Mouse (Mus musculus): Measurements from ENCODE around the gene Tsr2. TPM values are rescaled to one million over a fixed set of nuclear protein-coding genes. Genes with fewer than 3 reads are reported as not detected.

The Tsr2 gene
- 38.7 and 39.1 TPM in 2 replicates for polyA plus RNA-seq (2015; fragmentation: Nextera tagmentation; extraction: Ambion mirVana)

- Histone ChIP-seq H3K27ac (ENCODE audit: low read depth, low read length) (peak within 1 kb of the TSS; percentile 48; the same call in 1 of the 2 replicates), H3K4me3 (ENCODE audit: low read length) (peak within 1 kb of the TSS; percentile 68), H3K9ac (ENCODE audit: low read depth, low read length) (peak within 1 kb of the TSS; percentile 71), H3K9me3 (ENCODE audit: control insufficient read depth, low read length) (no peaks in the 10 kb centered on the region), H3K27me3 (replicated peaks; ENCODE audit: control insufficient read depth, insufficient read depth, low read length) (no peaks in the 10 kb centered on the region), H3K4me1 (ENCODE audit: control insufficient read depth, insufficient read depth, low read depth, low read length) (peaks cover 3% of the 10 kb centered on the region), H3K36me3 (ENCODE audit: control insufficient read depth, insufficient read depth, low read length) (no peaks in the 10 kb centered on the region), H3K4me2 (ENCODE audit: low read length) (peak within 1 kb of the TSS; percentile 60)
- 25% methylated on average over 32 of the region's 35 CpGs for WGBS
- peak; percentile 97 for ATAC-seq
Measured at GRCm38 (mm10) chrX:151096171-151097058, at the start of gene Tsr2. Tsr2 (minus strand) TSS chrX:151096543.

- Histone ChIP-seq H3K9me3 (ENCODE audit: control insufficient read depth, low read length) (no peaks in the 10 kb centered on the region), H3K27ac (ENCODE audit: low read depth, low read length) (no peak overlapping the region), H3K4me1 (ENCODE audit: control insufficient read depth, insufficient read depth, low read depth, low read length) (no peaks in the 10 kb centered on the region), H3K4me3 (ENCODE audit: low read length) (no peak overlapping the region), H3K27me3 (replicated peaks; ENCODE audit: control insufficient read depth, insufficient read depth, low read length) (no peaks in the 10 kb centered on the region), H3K4me2 (ENCODE audit: low read length) (no peak overlapping the region), H3K36me3 (ENCODE audit: control insufficient read depth, insufficient read depth, low read length) (no peaks in the 10 kb centered on the region), H3K9ac (ENCODE audit: low read depth, low read length) (no peak overlapping the region)
- ATAC-seq = no peak
- 32% methylated on average over 10 of the region's 10 CpGs for WGBS
Measured at GRCm38 (mm10) chrX:151132785-151133184, 36.4 kb upstream of the Tsr2 start.

- no peaks in the 10 kb centered on the region for H3K9me3 ChIP-seq (ENCODE audit: control insufficient read depth, low read length)
- 79% methylated on average over 3 of the region's 3 CpGs for WGBS
- H3K27ac ChIP-seq (ENCODE audit: low read depth, low read length) = no peak overlapping the region
- H3K4me3 ChIP-seq (ENCODE audit: low read length) = no peak overlapping the region
- no peak overlapping the region for H3K4me2 ChIP-seq (ENCODE audit: low read length)
- no peak for ATAC-seq
- H3K36me3 ChIP-seq (ENCODE audit: control insufficient read depth, insufficient read depth, low read length) = no peaks in the 10 kb centered on the region
- no peaks in the 10 kb centered on the region for H3K4me1 ChIP-seq (ENCODE audit: control insufficient read depth, insufficient read depth, low read depth, low read length)
- no peaks in the 10 kb centered on the region for H3K27me3 ChIP-seq (replicated peaks; ENCODE audit: control insufficient read depth, insufficient read depth, low read length)
- no peak overlapping the region for H3K9ac ChIP-seq (ENCODE audit: low read depth, low read length)
Measured at GRCm38 (mm10) chrX:151130493-151130892, 34.1 kb upstream of the Tsr2 start.

- Histone ChIP-seq H3K27me3 (replicated peaks; ENCODE audit: control insufficient read depth, insufficient read depth, low read length) (no peaks in the 10 kb centered on the region), H3K27ac (ENCODE audit: low read depth, low read length) (no peak overlapping the region), H3K4me3 (ENCODE audit: low read length) (no peak overlapping the region)
Measured at GRCm38 (mm10) chrX:151123933-151124332, 27.6 kb upstream of the Tsr2 start.

GRCm38 (mm10) chrX:151117432-151117831 is 21.1 kb upstream of the Tsr2 start:
- no peak for ATAC-seq

More at GRCm38 (mm10) chrX:151123933-151124332, 27.6 kb upstream of the Tsr2 start:
- Histone ChIP-seq H3K4me1 (ENCODE audit: control insufficient read depth, insufficient read depth, low read depth, low read length) (no peaks in the 10 kb centered on the region), H3K4me2 (ENCODE audit: low read length) (no peak overlapping the region), H3K9me3 (ENCODE audit: control insufficient read depth, low read length) (no peaks in the 10 kb centered on the region), H3K36me3 (ENCODE audit: control insufficient read depth, insufficient read depth, low read length) (no peaks in the 10 kb centered on the region), H3K9ac (ENCODE audit: low read depth, low read length) (no peak overlapping the region)
- ATAC-seq = no peak
- 59% methylated on average over 2 of the region's 2 CpGs for WGBS

GRCm38 (mm10) chrX:151116795-151117194 is 20.5 kb upstream of the Tsr2 start:
- no peaks in the 10 kb centered on the region for H3K27me3 ChIP-seq (replicated peaks; ENCODE audit: control insufficient read depth, insufficient read depth, low read length)
- H3K4me2 ChIP-seq (ENCODE audit: low read length) = no peak overlapping the region
- H3K36me3 ChIP-seq (ENCODE audit: control insufficient read depth, insufficient read depth, low read length) = no peaks in the 10 kb centered on the region
- peak; percentile 68; the same call in 1 of the 2 replicates for ATAC-seq
- 21% methylated on average over 7 of the region's 7 CpGs for WGBS
- H3K9ac ChIP-seq (ENCODE audit: low read depth, low read length) = no peak overlapping the region
- H3K4me3 ChIP-seq (ENCODE audit: low read length) = no peak overlapping the region
- H3K4me1 ChIP-seq (ENCODE audit: control insufficient read depth, insufficient read depth, low read depth, low read length) = no peaks in the 10 kb centered on the region
- H3K9me3 ChIP-seq (ENCODE audit: control insufficient read depth, low read length) = no peaks in the 10 kb centered on the region
- H3K27ac ChIP-seq (ENCODE audit: low read depth, low read length) = no peak overlapping the region

More at GRCm38 (mm10) chrX:151117432-151117831, 21.1 kb upstream of the Tsr2 start:
- Histone ChIP-seq H3K4me3 (ENCODE audit: low read length) (no peak overlapping the region), H3K4me1 (ENCODE audit: control insufficient read depth, insufficient read depth, low read depth, low read length) (no peaks in the 10 kb centered on the region), H3K27me3 (replicated peaks; ENCODE audit: control insufficient read depth, insufficient read depth, low read length) (no peaks in the 10 kb centered on the region), H3K36me3 (ENCODE audit: control insufficient read depth, insufficient read depth, low read length) (no peaks in the 10 kb centered on the region), H3K9me3 (ENCODE audit: control insufficient read depth, low read length) (no peaks in the 10 kb centered on the region), H3K9ac (ENCODE audit: low read depth, low read length) (no peak overlapping the region), H3K27ac (ENCODE audit: low read depth, low read length) (no peak overlapping the region), H3K4me2 (ENCODE audit: low read length) (no peak overlapping the region)
- WGBS = 9% methylated on average over 2 of the region's 2 CpGs

- Histone ChIP-seq H3K4me3 (ENCODE audit: low read length) (no peak overlapping the region), H3K9ac (ENCODE audit: low read depth, low read length) (no peak overlapping the region), H3K4me1 (ENCODE audit: control insufficient read depth, insufficient read depth, low read depth, low read length) (no peaks in the 10 kb centered on the region), H3K27me3 (replicated peaks; ENCODE audit: control insufficient read depth, insufficient read depth, low read length) (no peaks in the 10 kb centered on the region; the same call in 1 of the 2 replicates), H3K36me3 (ENCODE audit: control insufficient read depth, insufficient read depth, low read length) (no peaks in the 10 kb centered on the region), H3K9me3 (ENCODE audit: control insufficient read depth, low read length) (no peaks in the 10 kb centered on the region), H3K4me2 (ENCODE audit: low read length) (no peak overlapping the region), H3K27ac (ENCODE audit: low read depth, low read length) (peak overlapping the region; percentile 51)
- peak; percentile 79 for ATAC-seq
- 48% methylated on average over 7 of the region's 7 CpGs for WGBS
Measured at GRCm38 (mm10) chrX:151107301-151108067, 11.1 kb upstream of the Tsr2 start.

- H3K4me1 ChIP-seq (ENCODE audit: control insufficient read depth, insufficient read depth, low read depth, low read length) = no peaks in the 10 kb centered on the region
- no peaks in the 10 kb centered on the region for H3K9me3 ChIP-seq (ENCODE audit: control insufficient read depth, low read length)
- no peak overlapping the region for H3K4me2 ChIP-seq (ENCODE audit: low read length)
- peaks cover 5% of the 10 kb centered on the region; the same call in 1 of the 2 replicates for H3K36me3 ChIP-seq (ENCODE audit: control insufficient read depth, insufficient read depth, low read length)
- no peak for ATAC-seq
- H3K27ac ChIP-seq (ENCODE audit: low read depth, low read length) = no peak overlapping the region
- WGBS = 67% methylated on average over 1 of the region's 1 CpGs
- no peaks in the 10 kb centered on the region for H3K27me3 ChIP-seq (replicated peaks; ENCODE audit: control insufficient read depth, insufficient read depth, low read length)
- no peak overlapping the region for H3K9ac ChIP-seq (ENCODE audit: low read depth, low read length)
- H3K4me3 ChIP-seq (ENCODE audit: low read length) = no peak overlapping the region
Measured at GRCm38 (mm10) chrX:151087418-151087817, 8.9 kb downstream of the Tsr2 start.

- H3K4me1 ChIP-seq (ENCODE audit: control insufficient read depth, insufficient read depth, low read depth, low read length) = no peaks in the 10 kb centered on the region
- no peak overlapping the region for H3K4me3 ChIP-seq (ENCODE audit: low read length)
- H3K9ac ChIP-seq (ENCODE audit: low read depth, low read length) = no peak overlapping the region
- H3K27me3 ChIP-seq (replicated peaks; ENCODE audit: control insufficient read depth, insufficient read depth, low read length) = no peaks in the 10 kb centered on the region
- no peak for ATAC-seq
- no peak overlapping the region for H3K27ac ChIP-seq (ENCODE audit: low read depth, low read length)
- peaks cover 5% of the 10 kb centered on the region; the same call in 1 of the 2 replicates for H3K36me3 ChIP-seq (ENCODE audit: control insufficient read depth, insufficient read depth, low read length)
- no peak overlapping the region for H3K4me2 ChIP-seq (ENCODE audit: low read length)
- no peaks in the 10 kb centered on the region for H3K9me3 ChIP-seq (ENCODE audit: control insufficient read depth, low read length)
- 80% methylated on average over 2 of the region's 2 CpGs for WGBS
Measured at GRCm38 (mm10) chrX:151085599-151085998, 10.7 kb downstream of the Tsr2 start.

All from hindbrain, embryonic 16.5 days (tissue).